Mouse (Mus musculus): Measurements from ENCODE around the gene Ube2h.

The Ube2h gene

DNA sequence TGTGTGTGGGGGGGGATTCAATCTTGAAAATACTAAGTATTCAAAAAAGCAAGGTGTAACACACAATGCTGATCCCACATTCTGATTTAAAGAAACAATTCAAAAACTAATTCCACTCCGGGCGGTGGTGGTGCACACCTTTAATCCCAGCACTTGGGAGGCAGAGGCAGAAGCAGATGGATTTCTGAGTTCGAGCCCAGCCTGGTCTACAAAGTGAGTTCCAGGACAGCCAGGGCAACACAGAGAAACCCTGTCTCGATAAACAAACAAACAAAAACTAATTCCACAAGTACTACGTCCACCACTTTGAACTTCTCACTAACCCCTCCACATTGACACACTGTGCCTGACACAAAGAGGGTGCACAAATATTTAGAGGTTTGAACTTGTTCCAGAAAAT is 4.7 kb downstream of the Ube2h start:
- DNase-seq (ENCODE audit: low read depth, low spot score): no peak

DNA sequence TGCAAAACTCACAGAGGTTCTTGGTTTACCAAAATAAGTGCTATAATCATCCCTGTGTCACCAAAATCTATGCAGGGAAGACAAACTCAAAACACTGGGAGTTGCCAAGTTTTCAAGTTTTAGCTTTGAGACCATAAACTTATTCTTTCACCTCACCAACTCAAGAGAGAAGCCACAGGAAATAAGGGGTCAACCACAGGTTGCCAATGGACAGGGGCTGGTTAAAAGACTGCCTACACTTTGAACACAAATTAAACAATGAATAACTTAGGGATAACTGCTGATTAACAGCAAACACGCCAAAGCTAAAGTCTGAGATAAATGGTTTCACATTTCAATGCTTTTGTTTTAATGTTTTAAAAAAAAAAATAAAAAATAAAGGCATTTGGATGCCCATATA is 5.2 kb downstream of the Ube2h start:
- no peak for DNase-seq (ENCODE audit: low read depth, low spot score)

DNA sequence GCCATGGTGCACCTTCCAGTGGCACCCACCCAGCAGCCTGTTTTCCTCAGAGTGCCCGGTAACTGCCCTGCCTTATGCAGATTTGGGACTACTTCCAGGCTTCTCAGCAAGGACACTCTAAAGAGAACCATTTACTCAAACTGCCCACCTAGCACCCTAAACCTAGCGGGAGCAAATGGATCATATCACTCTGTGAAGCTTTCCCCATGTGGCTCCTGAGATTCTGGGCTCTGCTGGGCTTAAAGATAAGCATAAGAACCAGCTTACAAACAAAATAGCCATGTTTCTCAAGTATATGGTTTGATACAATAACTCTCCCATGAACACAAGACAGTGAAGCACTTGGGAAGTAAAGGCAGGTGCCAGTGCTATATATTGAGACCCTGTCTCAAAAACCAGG is 11.8 kb downstream of the Ube2h start:
- DNase-seq (ENCODE audit: low read depth, low spot score): no peak

DNA sequence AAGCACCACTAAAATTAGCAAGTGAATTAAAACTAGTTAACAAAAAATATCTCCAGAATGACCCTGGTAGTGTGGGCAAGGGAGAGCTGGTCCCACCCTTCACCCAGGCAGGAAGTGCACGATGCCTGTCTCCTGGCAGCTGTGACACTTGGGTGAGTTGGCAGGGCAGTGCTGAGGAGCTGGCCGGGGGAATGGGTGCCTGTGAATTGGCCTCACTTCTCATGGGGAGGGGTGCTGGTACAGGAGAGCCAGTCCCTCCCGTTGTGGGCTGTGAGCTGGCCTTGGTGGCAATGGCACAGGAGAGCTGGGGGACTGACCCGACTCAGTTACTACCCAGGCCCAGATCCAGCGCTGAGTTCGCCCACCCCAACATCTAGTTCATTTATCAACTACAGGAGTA is 16.4 kb downstream of the Ube2h start:
- DNase-seq (ENCODE audit: low read depth, low spot score): no peak

DNA sequence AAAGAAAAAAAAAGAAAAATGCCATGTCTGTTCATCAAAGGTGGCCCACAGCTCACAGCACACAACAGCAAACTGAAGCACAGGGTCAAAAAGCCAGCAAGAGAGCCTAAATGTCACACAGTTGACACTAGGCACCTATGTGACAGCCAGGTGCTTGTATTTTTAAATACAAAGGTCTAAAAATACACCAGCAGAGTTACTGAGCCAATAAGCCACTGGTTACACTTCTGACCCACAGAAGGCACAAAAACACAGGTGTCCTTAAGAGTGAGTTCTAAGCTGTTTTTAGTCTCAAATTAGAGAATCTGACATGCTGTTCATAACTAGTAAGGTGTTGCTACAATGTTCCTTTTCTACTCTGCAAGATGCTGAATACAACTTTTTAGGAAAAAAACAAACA is 17.7 kb downstream of the Ube2h start:
- DNase-seq (ENCODE audit: low read depth, low spot score): no peak

DNA sequence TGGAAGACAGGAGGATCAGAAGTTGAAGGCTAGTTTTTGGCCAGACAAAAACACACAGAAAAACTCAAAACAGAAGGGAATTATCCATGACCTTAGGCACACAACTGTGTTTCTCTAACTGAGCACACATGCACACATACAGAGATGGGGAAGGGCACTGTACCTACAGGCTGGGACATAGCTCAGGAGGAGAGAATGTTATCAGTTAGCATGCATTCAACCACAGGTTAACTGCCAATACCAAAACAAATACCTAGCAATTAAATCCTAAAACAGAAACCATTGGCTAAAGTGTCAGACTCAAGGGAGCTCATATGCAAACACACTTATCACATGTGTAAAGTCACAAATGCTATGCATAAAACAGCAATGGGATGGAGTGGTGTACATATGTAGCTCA is 20.2 kb downstream of the Ube2h start:
- DNase-seq (ENCODE audit: low read depth, low spot score): no peak

DNA sequence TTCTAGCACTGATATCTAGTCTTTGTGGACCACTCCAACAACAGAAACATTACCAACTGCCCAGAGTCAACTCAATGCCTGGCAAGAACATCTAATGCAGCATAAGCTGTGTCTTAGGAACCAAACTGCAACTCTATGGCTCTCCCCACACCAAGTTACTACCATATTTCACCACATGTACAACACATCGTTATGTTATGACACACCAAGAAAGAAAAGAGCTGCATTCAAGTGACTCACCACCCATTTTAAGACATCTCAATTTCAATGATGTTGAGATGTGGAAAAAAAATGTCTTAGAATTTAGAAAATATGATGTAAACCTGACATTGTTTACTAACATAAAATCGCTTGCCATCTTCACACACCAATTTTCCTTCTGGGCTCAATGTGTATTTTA is 22.0 kb downstream of the Ube2h start:
- no peak for DNase-seq (ENCODE audit: low read depth, low spot score)

DNA sequence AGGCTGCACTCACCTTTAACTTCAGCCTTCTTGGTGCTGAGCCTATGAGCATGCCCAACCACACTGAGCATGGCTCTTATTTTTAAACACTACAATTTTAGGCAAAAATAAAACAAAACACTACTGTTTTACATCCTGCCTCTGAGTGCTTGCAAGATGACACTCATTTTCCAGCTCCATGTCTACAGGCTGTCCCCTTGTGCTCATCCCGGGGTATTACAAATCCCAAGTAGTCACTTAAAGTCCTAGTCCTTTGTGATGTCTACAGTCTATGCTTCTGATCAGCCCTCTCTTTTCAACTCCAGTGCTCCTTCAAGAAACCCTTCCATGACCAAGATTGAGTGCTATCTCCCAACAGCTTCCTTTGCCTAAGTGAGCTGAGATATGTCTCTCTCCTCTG is 26.0 kb downstream of the Ube2h start:
- no peak for DNase-seq (ENCODE audit: low read depth, low spot score)

DNA sequence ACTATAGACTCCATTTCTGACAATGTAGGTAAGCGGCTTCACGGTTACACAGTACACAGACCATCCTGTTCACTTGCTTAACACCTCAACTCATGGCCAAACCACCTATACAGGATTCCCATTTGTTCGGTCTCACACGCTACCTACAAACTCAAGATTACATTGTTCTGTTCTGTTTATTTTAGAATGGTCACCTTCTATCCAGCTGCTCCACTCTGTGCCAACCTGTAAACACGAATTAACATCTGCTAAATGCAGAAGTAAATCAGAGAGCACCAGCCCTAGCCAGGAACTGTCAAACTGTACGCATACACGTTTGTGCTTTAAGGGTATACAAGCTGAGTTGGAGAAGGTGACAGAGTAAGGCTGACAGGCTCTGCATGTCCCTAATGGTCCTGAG is 27.5 kb downstream of the Ube2h start:
- DNase-seq (ENCODE audit: low read depth, low spot score): no peak

DNA sequence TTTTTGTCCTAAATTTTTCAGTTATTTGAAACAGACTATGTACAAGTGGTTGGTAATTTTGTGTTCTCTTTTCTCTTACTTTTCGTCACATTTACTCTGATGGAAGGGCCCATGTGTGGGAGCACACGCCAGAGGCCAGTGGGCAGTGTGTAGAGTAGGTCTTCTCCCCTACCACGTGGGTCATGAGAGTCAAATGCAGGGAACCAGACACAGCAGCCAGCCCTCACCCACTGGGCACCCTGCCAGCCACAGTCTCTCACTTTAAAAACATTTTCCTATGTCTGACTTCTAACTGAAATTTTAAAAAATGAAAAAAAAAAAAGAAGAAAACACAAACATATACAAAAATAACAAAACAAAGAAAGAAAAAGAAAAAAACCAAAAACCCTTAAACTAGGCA is 28.0 kb downstream of the Ube2h start:
- no peak for DNase-seq (ENCODE audit: low read depth, low spot score)

DNA sequence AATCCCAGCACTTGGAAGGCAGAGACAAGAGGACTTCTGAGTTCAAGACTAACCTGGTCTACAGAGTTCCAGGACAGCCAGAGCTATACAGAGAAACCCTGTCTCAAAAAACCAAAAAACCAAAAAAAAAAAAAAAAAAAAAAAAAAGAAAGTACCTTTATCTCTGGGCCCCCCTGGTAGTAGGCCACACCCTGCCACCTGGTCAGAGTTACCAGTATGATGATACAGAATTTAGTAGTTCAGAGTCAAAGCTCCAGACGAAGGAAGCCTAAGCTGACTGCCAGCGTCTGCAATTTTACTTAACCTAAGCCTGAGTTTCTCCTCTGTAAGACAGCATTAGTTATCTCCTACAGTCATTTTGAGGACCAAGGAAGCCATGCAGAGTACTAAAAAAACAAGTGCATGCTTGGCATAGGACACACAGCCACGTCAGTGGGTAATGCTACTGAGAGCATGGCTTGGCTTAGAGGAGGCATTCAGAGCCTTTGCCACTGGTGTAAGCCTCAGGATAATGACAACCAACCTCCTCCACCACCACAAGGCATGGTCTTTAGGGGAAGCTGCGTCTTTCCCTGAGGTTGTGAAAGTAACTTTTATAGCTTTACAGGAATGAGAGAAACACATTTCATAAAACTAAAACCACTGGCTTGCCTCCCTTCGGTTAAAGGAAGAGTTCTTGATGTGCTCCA is 29.0 kb downstream of the Ube2h start:
- no peak for DNase-seq (ENCODE audit: low read depth, low spot score)

DNA sequence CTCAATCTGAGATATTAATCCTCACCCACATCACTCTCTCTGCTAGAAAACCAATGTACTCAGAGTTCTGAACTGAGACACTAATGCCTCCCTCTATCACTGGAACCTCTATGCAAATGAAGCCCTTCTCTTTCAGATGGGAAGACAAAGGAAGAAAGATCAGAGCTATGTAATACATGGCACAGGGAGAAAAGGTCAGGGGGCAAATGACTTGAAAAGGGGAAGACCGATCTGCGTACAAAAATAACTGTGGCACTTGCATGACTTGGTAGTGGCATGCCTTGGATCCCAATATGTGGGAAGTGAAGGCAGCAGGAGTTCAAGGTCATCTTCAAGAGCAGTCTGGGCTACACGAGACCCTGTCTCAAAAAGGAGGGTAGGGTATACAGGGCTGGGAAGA is 31.4 kb downstream of the Ube2h start:
- no peak for DNase-seq (ENCODE audit: low read depth, low spot score)

DNA sequence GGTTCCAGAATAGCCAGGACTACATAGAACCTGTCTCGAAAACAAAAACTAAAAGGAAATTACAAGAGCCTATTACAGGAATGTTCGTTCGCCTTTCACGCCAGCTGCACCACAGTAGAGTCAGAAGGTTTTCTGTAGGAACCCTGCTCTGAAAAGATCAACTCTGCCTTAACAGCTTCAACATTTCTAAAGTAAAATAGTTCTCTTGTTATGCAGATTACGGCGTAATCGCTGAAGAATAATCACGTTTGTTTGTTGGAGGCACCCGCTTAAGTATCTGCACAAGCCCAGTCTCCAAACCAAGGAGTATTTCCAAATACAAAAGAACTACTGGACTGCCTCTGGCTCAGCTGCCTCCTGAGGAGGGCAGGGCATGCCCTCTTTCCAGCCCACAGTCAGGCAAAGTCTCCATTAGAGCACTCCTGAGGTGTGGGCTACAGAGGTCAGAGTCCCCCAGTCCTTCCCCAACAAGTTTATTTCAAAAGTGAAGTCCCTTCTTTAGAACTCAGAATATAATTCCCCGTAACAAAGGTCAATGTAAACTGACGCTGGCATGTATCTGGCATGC is 31.9 kb downstream of the Ube2h start:
- no peak for DNase-seq (ENCODE audit: low read depth, low spot score)

DNA sequence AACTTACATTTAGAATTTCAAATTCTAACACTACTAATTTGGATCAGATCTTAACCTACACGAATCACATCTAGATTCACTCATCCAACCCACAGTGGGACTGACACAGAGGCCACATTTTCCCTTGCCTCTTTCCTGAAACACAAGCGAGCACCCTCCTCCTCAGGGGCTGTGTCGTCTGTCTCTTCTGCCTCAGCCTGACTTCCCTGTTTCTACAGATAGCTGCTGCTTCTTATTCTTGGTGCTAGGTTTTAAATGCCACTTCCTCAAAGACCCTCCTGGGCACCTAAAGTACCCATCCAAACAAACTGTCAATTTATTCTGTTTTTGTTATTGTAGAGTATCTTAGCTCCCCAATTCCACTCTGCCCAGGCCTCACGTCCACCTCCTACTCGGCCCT is 34.5 kb downstream of the Ube2h start:
- DNase-seq (ENCODE audit: low read depth, low spot score): no peak

DNA sequence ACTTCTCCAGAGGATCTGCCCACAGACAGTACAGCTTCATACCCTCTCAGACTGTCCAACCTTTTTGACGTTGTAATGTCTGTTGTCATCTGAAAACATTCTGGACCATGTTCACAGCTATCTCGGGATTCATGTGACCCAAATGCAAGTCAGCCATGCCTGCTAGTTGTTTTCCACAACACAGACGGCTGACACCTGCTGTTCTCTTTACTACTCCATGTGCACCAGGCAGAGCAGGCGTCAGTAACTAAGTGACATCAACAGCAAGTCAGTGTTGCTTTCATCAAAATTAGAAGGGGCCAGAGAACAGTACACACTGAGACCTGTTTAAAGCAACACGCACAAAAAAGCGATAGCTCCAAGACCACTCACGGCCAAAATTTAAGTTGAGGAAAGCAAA is 36.9 kb downstream of the Ube2h start:
- DNase-seq (ENCODE audit: low read depth, low spot score): no peak

DNA sequence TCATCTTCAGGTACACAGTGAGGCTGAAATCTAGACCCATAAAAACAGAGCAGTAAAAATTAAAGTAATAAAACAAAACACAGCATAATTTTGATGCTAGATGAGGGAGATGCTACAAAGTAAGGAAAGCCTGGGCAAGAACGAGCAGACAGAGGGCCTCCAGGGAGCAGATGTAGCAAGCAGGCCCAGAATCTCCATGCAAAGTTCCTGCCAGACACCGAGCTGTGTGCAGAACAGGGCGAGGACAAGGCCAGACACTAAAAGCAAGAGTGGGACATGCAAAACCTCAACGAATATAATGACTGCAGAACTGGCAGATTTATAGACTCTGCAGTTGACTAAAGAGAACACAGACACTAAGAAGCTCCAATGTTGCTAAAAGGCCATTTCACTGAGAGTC is 38.9 kb downstream of the Ube2h start:
- no peak for DNase-seq (ENCODE audit: low read depth, low spot score)

DNA sequence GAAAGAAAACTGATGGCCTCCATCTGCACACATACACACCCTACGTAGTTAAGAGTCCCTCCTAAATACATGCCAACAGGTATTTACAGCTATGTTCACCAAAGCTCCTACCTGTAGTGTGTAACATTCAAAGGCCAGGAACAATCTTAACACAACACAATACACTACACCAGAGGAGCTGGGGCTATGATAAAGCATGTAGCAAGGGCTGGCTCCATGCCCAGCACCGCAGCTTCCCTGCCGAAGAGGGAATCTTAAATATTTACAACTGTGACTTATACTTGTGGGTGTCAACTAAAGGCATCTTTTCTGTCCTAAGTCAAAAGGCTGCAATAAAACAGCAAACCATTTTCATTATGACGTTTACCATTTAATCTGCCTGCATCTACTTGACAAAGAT is 41.3 kb downstream of the Ube2h start:
- DNase-seq (ENCODE audit: low read depth, low spot score): no peak

DNA sequence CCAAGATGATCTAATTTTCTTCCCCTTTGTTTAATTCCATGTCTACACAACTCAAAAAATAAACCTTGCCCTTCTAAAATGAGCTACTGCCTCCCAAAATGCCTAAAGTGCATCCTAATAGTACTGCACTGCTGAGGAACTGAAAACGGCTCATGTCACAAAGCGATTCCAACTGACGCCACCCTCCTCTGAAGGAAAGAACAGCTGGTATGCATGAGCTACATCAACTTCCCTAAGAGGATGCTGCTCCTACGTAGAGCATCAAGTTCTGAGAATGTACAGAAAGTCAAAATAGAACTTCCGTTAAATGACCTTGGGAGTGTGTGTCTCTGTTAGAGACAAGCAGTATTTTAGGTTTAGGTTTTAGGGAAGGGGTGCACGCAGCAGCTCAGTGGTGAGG is 45.1 kb downstream of the Ube2h start:
- DNase-seq (ENCODE audit: low read depth, low spot score): no peak

DNA sequence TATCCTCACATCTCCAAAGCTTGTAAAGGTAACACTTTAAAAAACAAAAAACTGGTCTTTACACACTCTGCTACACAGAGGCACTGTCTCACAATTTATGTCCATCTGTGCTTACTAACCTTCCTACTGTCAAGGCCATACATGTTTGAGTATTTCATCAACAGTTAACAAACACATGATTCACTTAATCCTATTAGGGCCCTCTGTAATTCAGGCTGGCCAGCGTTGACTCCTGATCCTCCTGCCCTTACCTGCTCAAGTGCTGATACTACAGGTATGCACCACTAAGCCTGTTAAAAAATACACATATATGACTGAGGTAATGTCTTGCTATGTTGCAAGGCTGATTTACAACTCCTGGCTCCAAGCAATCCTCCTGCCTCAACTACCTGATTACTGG is 46.4 kb downstream of the Ube2h start:
- no peak for DNase-seq (ENCODE audit: low read depth, low spot score)

DNA sequence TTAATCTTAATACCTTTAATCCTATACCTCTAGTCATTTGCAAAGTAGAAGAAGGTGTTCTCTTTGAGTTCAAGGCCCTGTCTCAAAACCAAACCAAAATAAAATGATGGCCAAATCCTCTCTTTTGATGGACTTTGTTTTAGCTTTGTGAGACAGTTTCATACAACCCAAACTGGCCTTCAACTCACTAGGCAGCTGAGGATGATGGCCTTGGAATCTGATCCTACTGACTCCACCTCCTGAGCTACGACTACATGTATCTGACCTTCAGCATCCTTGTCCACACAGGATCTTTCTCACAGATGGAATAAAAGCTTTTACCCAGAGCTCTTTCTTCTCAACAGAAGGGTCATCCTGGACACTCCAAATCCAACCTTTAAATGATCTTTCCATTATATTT is 48.5 kb downstream of the Ube2h start:
- no peak for DNase-seq (ENCODE audit: low read depth, low spot score)

DNA sequence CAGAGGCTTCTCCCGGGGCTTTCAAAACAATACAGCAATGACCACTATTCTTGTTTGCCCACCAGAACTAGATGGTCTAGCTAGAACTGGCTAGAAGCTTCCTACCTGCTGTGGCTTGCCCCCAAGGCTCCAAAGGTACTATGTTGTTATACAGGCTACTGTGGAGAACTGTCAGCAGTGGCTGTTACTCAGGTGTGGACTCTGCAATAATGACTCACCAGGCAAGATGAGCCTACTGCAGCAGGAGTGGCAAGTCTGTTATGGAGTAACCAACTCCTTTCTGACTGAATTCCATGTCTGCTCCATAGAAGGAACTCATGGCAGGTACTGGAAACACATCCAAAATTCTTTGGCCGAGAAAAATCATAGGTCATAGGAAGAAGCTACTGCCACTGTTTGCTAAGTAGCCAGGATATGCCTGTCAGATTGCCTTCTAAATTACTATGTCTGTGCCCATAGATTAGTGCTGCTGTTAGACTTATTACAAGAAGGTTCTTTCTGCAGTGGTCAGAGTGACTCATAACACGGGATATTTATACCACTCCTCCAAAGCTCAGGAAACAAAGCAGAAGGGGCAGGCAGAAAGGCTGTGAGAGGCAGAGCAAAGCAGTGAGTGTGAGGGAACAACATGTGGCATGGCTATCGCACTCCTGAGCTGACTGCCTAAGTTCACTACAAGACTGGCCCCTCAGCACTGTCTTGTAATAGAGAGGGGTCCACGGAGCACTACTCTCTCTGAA is 51.9 kb downstream of the Ube2h start:
- DNase-seq (ENCODE audit: low read depth, low spot score): no peak

DNA sequence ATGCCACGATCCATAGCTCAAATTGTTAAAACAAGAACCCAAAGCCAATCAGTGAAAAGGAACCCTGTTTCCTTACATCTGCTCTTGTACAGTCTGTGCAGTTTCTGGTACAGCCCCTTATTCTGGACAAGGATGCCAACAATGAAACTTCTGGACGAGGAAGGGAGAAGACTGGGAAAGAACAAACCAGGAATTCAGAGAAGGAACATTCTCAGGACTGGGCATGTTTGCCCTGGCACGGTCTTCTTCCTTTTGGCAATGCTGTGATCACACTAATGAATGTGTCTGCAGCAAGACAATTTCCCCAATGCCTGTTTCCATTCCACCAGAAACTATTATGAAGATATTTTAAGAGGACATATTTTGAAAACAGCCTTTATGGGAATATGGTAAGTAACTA is 55.6 kb downstream of the Ube2h start:
- DNase-seq (ENCODE audit: low read depth, low spot score): no peak

DNA sequence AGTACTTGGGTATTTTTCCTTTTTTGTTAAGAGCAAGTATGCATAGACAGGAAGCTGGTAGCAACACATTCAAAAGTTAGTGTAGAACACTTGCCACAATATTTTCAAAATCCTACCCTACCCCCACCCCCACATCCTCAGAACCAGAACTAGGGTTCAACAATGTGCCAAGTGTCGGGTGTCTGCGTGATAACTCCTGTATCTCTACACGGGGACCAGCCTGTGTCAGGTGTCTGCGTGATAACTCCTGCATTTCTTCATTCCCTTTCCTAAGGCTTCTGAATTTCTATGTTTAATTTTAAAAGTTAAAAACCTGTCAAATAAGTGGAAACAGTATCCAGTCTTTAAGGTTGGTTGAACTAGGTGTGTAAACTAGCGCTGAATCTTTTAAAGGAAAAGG is 58.4 kb downstream of the Ube2h start:
- DNase-seq (ENCODE audit: low read depth, low spot score): no peak

Data from retina, adult 2 months (tissue).